In the genomic region with DNA sequence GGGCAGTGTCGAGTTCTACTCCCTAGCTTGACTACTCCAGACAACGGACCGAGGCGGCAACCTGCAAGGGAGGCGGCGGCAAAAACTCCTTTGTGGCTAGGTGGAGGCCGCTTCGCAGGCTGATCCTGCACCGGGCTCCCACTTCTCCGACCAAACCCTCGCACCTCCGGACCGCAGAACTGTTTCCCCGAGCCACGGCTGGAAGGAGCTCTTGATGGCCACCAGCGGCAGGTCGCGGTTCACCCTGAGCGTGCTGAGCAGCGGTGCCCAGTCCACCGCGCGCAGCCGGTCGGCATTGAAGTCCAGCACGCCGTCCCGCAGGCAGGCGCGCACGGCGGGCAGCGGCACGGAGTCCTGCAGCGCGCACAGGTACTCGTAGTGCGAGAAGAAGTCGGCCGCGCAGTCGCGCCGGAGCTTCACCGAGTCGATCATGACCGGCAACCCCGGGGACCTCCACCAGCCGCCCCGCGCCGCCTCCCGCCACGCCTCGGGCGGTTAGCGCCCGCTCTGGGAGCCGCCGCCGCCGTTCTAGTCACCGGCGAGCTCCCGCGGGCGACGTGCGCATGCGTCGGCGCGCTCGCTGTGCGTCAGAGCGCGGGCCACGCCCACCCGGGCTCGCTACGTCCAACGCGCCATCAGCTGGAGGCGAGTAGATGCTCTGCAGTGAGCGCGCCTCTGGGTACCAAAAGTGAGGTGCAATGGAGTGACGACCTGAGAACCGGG, we compare ENCODE assay signal across 1 mouse cellular context.
TF ChIP-seq lines count a peak whose summit lies in the region.

Gene Cep78 (minus strand): TSS at position 541 of the 723 bp plus-strand sequence.

TF ChIP-seq in MEL, 35 proteins besides CTCF, POLR2A, EP300 and RAD21 (continued from another document):
- no peak for TF ChIP-seq MYC (IDR thresholded peaks at IDR 0.05; ENCODE audit: low read depth, low read length)
- peak; percentile 84; the same call in 1 of the 2 replicates for TF ChIP-seq UBTF (IDR thresholded peaks at IDR 0.05; ENCODE audit: borderline replicate concordance, insufficient read depth, low read depth, low read length)
